Mouse (Mus musculus): ENCODE measurements at regions not wholly inside any gene's neighbourhood (a gene's known extent, or its start where the extent isn't known, plus 50 kb on each side); places are given as distances from the start of the nearest gene placed in this dataset.

GRCm38 (mm10) chr11:31763856-31764255 is 92.2 kb upstream of the Bod1 start:
- POLR2A ChIA-PET = no interaction called here
- CTCF ChIA-PET = interaction anchor here (1.2 kb wide), 1 partner anchor 19 kb away, joined by 3 read pairs; no protein-coding TSS in a partner anchor
- no peak for ATAC-seq
- in situ Hi-C loops (cut with MboI; ENCODE audit: low pct_unique_long_range_greater_than_20kb) = no loop called here
- no peak for DNase-seq (ENCODE audit: low read depth, low spot score)
- no peaks in the 10 kb centered on the region for H3K27me3 ChIP-seq
- no peak for TF ChIP-seq CTCF (IDR thresholded peaks at IDR 0.05)

GRCm38 (mm10) chr11:31766296-31766695 is 94.6 kb upstream of the Bod1 start:
- no peak for TF ChIP-seq CTCF (IDR thresholded peaks at IDR 0.05)
- DNase-seq (ENCODE audit: low read depth, low spot score) (no peak), ATAC-seq (no peak)
- in situ Hi-C loops (cut with MboI; ENCODE audit: low pct_unique_long_range_greater_than_20kb) = no loop called here
- ChIA-PET POLR2A (interaction anchor here (1.0 kb wide), 1 partner anchor 11 kb away, joined by 3 read pairs; no protein-coding TSS in a partner anchor), CTCF (no interaction called here)
- no peaks in the 10 kb centered on the region for H3K27me3 ChIP-seq

- no peak for TF ChIP-seq CTCF (IDR thresholded peaks at IDR 0.05)
- ATAC-seq = no peak
- no peaks in the 10 kb centered on the region for H3K27me3 ChIP-seq
- in situ Hi-C loops (cut with MboI; ENCODE audit: low pct_unique_long_range_greater_than_20kb) = no loop called here
- CTCF ChIA-PET = interaction anchor here (1.1 kb wide), 1 partner anchor 9 kb away, joined by 3 read pairs; no protein-coding TSS in a partner anchor
- DNase-seq (ENCODE audit: low read depth, low spot score) = no peak
- POLR2A ChIA-PET = no interaction called here
These were observed 96.2 kb upstream of the Bod1 start for GRCm38 (mm10) chr11:31767727-31768495.

- H3K27me3 ChIP-seq = no peaks in the 10 kb centered on the region
- ATAC-seq (no peak), DNase-seq (ENCODE audit: low read depth, low spot score) (no peak)
- CTCF ChIA-PET = interaction anchor here (1.7 kb wide), 1 partner anchor 13 kb away, joined by 4 read pairs; no protein-coding TSS in a partner anchor
- in situ Hi-C loops (cut with MboI; ENCODE audit: low pct_unique_long_range_greater_than_20kb) = no loop called here
- POLR2A ChIA-PET = interaction anchor here (0.6 kb wide), 1 partner anchor 137 kb away, joined by 3 read pairs; no protein-coding TSS in a partner anchor
- TF ChIP-seq CTCF (IDR thresholded peaks at IDR 0.05) = no peak
These were observed 98.3 kb upstream of the Bod1 start for GRCm38 (mm10) chr11:31769804-31770654.

GRCm38 (mm10) chr11:31770881-31771280 is 99.2 kb upstream of the Bod1 start:
- no peak for ATAC-seq
- CTCF ChIA-PET = interaction anchor here (1.7 kb wide), 1 partner anchor 14 kb away, joined by 4 read pairs; no protein-coding TSS in a partner anchor
- DNase-seq (ENCODE audit: low read depth, low spot score) = no peak
- no peak for TF ChIP-seq CTCF (IDR thresholded peaks at IDR 0.05)
- POLR2A ChIA-PET = interaction anchor here (0.9 kb wide), 1 partner anchor 51 kb away, joined by 3 read pairs; no protein-coding TSS in a partner anchor
- in situ Hi-C loops (cut with MboI; ENCODE audit: low pct_unique_long_range_greater_than_20kb) = no loop called here
- H3K27me3 ChIP-seq = no peaks in the 10 kb centered on the region

- in situ Hi-C loops (cut with MboI; ENCODE audit: low pct_unique_long_range_greater_than_20kb) = no loop called here
- TF ChIP-seq CTCF (IDR thresholded peaks at IDR 0.05) = no peak
- ChIA-PET CTCF (interaction anchor here (1.7 kb wide), 1 partner anchor 15 kb away, joined by 4 read pairs; no protein-coding TSS in a partner anchor), POLR2A (interaction anchor here (0.6 to 0.9 kb wide), 2 partner anchors 50 to 994 kb away, joined by 3 to 4 read pairs; no protein-coding TSS in a partner anchor)
- ATAC-seq (no peak), DNase-seq (ENCODE audit: low read depth, low spot score) (no peak)
- no peaks in the 10 kb centered on the region for H3K27me3 ChIP-seq
These were observed 100.1 kb upstream of the Bod1 start for GRCm38 (mm10) chr11:31771491-31772439.

- POLR2A ChIA-PET = interaction anchor here (0.8 kb wide), 1 partner anchor 11 kb away, joined by 3 read pairs; no protein-coding TSS in a partner anchor
- in situ Hi-C loops (cut with MboI; ENCODE audit: low pct_unique_long_range_greater_than_20kb) = no loop called here
- DNase-seq (ENCODE audit: low read depth, low spot score) (no peak), ATAC-seq (no peak)
- H3K27me3 ChIP-seq = no peaks in the 10 kb centered on the region
- TF ChIP-seq CTCF (IDR thresholded peaks at IDR 0.05) = no peak
- CTCF ChIA-PET = interaction anchor here (1.0 to 1.2 kb wide), 2 partner anchors 10 to 21 kb away, joined by 3 to 4 read pairs; no protein-coding TSS in a partner anchor
These were observed 94.5 kb upstream of the Cpeb4 start for GRCm38 (mm10) chr11:31777531-31777930.

GRCm38 (mm10) chr11:31778766-31779165 is 93.2 kb upstream of the Cpeb4 start:
- TF ChIP-seq CTCF (IDR thresholded peaks at IDR 0.05) = no peak
- no peaks in the 10 kb centered on the region for H3K27me3 ChIP-seq
- ChIA-PET POLR2A (no interaction called here), CTCF (interaction anchor here (1.0 kb wide), 1 partner anchor 23 kb away, joined by 4 read pairs; no protein-coding TSS in a partner anchor)
- ATAC-seq (no peak), DNase-seq (ENCODE audit: low read depth, low spot score) (no peak)
- in situ Hi-C loops (cut with MboI; ENCODE audit: low pct_unique_long_range_greater_than_20kb) = no loop called here

- ChIA-PET CTCF (no interaction called here), POLR2A (no interaction called here)
These were observed 92.7 kb upstream of the Cpeb4 start for GRCm38 (mm10) chr11:31779267-31779666.

More at GRCm38 (mm10) chr11:31779267-31779666, 92.7 kb upstream of the Cpeb4 start:
- TF ChIP-seq CTCF (IDR thresholded peaks at IDR 0.05) = no peak
- in situ Hi-C loops (cut with MboI; ENCODE audit: low pct_unique_long_range_greater_than_20kb) = no loop called here
- ATAC-seq = no peak
- DNase-seq (ENCODE audit: low read depth, low spot score) = no peak
- H3K27me3 ChIP-seq = no peaks in the 10 kb centered on the region

Measured in Patski (cell line).